In genomic region chr10:25296286-25296656, GRCm38 (mm10) we compare ENCODE assay signal across 8 mouse cellular contexts. TPM values are rescaled to one million over a fixed set of nuclear protein-coding genes. Genes with fewer than 3 reads are reported as not detected.
DNase-seq lines count a peak whose midpoint lies in the region; ATAC-seq lines count a peak whose summit lies in the region.

No protein-coding gene starts in this region.

- H3K36me3 ChIP-seq in kidney, embryonic 15.5 days = no peaks in the 10 kb centered on the region
- H3K36me3 ChIP-seq in hindbrain, embryonic 14.5 days (replicated peaks; ENCODE audit: control insufficient read depth, insufficient read depth) = no peaks in the 10 kb centered on the region
- no peaks in the 10 kb centered on the region for H3K36me3 ChIP-seq in midbrain, embryonic 16.5 days (ENCODE audit: control insufficient read depth, insufficient read depth, low read length)

- no peaks in the 10 kb centered on the region for H3K27me3 ChIP-seq in kidney, embryonic 15.5 days
- no peaks in the 10 kb centered on the region for H3K27me3 ChIP-seq in hindbrain, embryonic 14.5 days (ENCODE audit: control insufficient read depth, insufficient read depth, low read length)
- no peaks in the 10 kb centered on the region for H3K27me3 ChIP-seq in midbrain, embryonic 16.5 days (ENCODE audit: control insufficient read depth, insufficient read depth, low read depth, low read length)

- DNase-seq in kidney, postnatal 14 days = no peak
- peak; percentile 16 for DNase-seq in c-Kit-positive CD71-positive TER-119-positive erythroid progenitor cells, embryonic 14.5 days (ENCODE audit: low spot score)
- DNase-seq in hindbrain, embryonic 14.5 days (ENCODE audit: low spot score) = no peak
- no peak for DNase-seq in ovary, postnatal 10 days (ENCODE audit: low spot score)
- no peak for DNase-seq in frontal cortex, postnatal 36 days (ENCODE audit: low spot score in 2 of 2)
- DNase-seq in spleen, postnatal 36 days (ENCODE audit: low spot score in 2 of 2) = no peak

- 38% methylated on average over 8 of the region's 8 CpGs for WGBS in kidney, embryonic 15.5 days
- WGBS in hindbrain, embryonic 14.5 days = 45% methylated on average over 8 of the region's 8 CpGs
- WGBS in midbrain, embryonic 16.5 days = 43% methylated on average over 8 of the region's 8 CpGs

- H3K4me2 ChIP-seq in kidney, embryonic 15.5 days = peak overlapping the region; percentile 71
- peak overlapping the region; percentile 66 for H3K4me2 ChIP-seq in hindbrain, embryonic 14.5 days (replicated peaks)
- peak overlapping the region; percentile 80 for H3K4me2 ChIP-seq in midbrain, embryonic 16.5 days (ENCODE audit: low read length)

- peaks cover 30% of the 10 kb centered on the region for H3K4me1 ChIP-seq in kidney, embryonic 15.5 days
- peaks cover 16% of the 10 kb centered on the region for H3K4me1 ChIP-seq in hindbrain, embryonic 14.5 days (replicated peaks; ENCODE audit: control insufficient read depth, insufficient read depth, low read length)
- H3K4me1 ChIP-seq in midbrain, embryonic 16.5 days (ENCODE audit: control insufficient read depth, insufficient read depth, low read length) = peaks cover 13% of the 10 kb centered on the region

- peak overlapping the region; percentile 97 for H3K27ac ChIP-seq in kidney, embryonic 15.5 days
- H3K27ac ChIP-seq in hindbrain, embryonic 14.5 days = peak overlapping the region; percentile 87
- peak overlapping the region; percentile 87; the same call in 1 of the 2 replicates for H3K27ac ChIP-seq in midbrain, embryonic 16.5 days (ENCODE audit: low read length)

- peak overlapping the region; percentile 78 for H3K9ac ChIP-seq in kidney, embryonic 15.5 days
- H3K9ac ChIP-seq in hindbrain, embryonic 14.5 days = peak overlapping the region; percentile 89
- peak overlapping the region; percentile 90 for H3K9ac ChIP-seq in midbrain, embryonic 16.5 days (ENCODE audit: low read depth, low read length)

- no peaks in the 10 kb centered on the region for H3K9me3 ChIP-seq in kidney, embryonic 15.5 days (replicated peaks)
- H3K9me3 ChIP-seq in hindbrain, embryonic 14.5 days (ENCODE audit: control insufficient read depth, low read length) = no peaks in the 10 kb centered on the region
- H3K9me3 ChIP-seq in midbrain, embryonic 16.5 days (replicated peaks; ENCODE audit: control insufficient read depth, low read length, poor library complexity, severe bottlenecking) = no peaks in the 10 kb centered on the region

- ATAC-seq in kidney, embryonic 15.5 days (replicated peaks; ENCODE audit: low FRiP score) = no peak
- no peak for ATAC-seq in hindbrain, embryonic 14.5 days (ENCODE audit: low FRiP score)
- peak; percentile 9; the same call in 1 of the 2 replicates for ATAC-seq in midbrain, embryonic 16.5 days

- peak overlapping the region; percentile 77 for H3K4me3 ChIP-seq in kidney, embryonic 15.5 days (replicated peaks)
- H3K4me3 ChIP-seq in hindbrain, embryonic 14.5 days (replicated peaks; ENCODE audit: low read length) = peak overlapping the region; percentile 79
- H3K4me3 ChIP-seq in midbrain, embryonic 16.5 days (ENCODE audit: low read depth, low read length) = peak overlapping the region; percentile 76

RNA-seq across cellular contexts. Expression of gene Akap7, which starts 11.4 kb away (rescaled TPM):
- polyA plus RNA-seq in kidney, embryonic 15.5 days (2015; fragmentation: Nextera tagmentation; extraction: Ambion mirVana) = 20.6 and 26.7 TPM in 2 replicates
- polyA plus RNA-seq in hindbrain, embryonic 14.5 days (2014; fragmentation: Nextera tagmentation; extraction: Ambion mirVana) = 48.8 and 56.7 TPM in 2 replicates
- 55.7 and 63.3 TPM in 2 replicates for polyA plus RNA-seq in midbrain, embryonic 16.5 days (2015; fragmentation: Nextera tagmentation; extraction: Ambion mirVana)
